In genomic region chr5:123525281-123525680, GRCm38 (mm10) we compare ENCODE assay signal across 9 mouse cellular contexts. TPM values are rescaled to one million over a fixed set of nuclear protein-coding genes. Genes with fewer than 3 reads are reported as not detected.
A peak's percentile ranks its signal among the peaks of the same experiment; 100 is the strongest.
DNase-seq lines count a peak whose midpoint lies in the region; ATAC-seq and TF ChIP-seq lines count a peak whose summit lies in the region.
"Had no signal": no experiment of that assay in that cellular context is flagged by ENCODE, and none has a peak within 500 bp of the region (broad histone marks: within the 10 kb centered on the region; RNA-seq: fewer than 3 reads in every experiment).

Gene Gm49027 (minus strand): TSS chr5:123525488.

- no peak for TF ChIP-seq CTCF in lung, embryonic 14.5 days (IDR thresholded peaks at IDR 0.05; ENCODE audit: low read depth)
- TF ChIP-seq CTCF in small intestine, adult 2 months (IDR thresholded peaks at IDR 0.05; ENCODE audit: extremely low read depth, insufficient read length, insufficient replicate concordance, low read depth, low read length): no peak

- no peaks in the 10 kb centered on the region for H3K9me3 ChIP-seq in lung, embryonic 14.5 days (ENCODE audit: low read depth, low read length)
- no peaks in the 10 kb centered on the region for H3K9me3 ChIP-seq in forebrain, embryonic 10.5 days
- H3K9me3 ChIP-seq in limb, embryonic 14.5 days (ENCODE audit: control insufficient read depth, low read length): no peaks in the 10 kb centered on the region

- no peak for TF ChIP-seq POLR2A in limb, embryonic 14.5 days (IDR thresholded peaks at IDR 0.05; ENCODE audit: borderline replicate concordance, extremely low read depth, insufficient read depth, insufficient read length)
- no peak for TF ChIP-seq POLR2A in small intestine, adult 2 months (IDR thresholded peaks at IDR 0.05; ENCODE audit: low read depth, low read length)

- peak within 1 kb of the TSS; percentile 94 for H3K4me2 ChIP-seq in lung, embryonic 14.5 days
- peak within 1 kb of the TSS; percentile 92 for H3K4me2 ChIP-seq in limb, embryonic 14.5 days (replicated peaks; ENCODE audit: low read depth, low read length, severe bottlenecking)

- peak within 1 kb of the TSS; percentile 13; the same call in 1 of the 2 replicates for H3K9ac ChIP-seq in lung, embryonic 14.5 days
- no peak within 1 kb of the TSS for H3K9ac ChIP-seq in limb, embryonic 14.5 days (ENCODE audit: low read depth, low read length, severe bottlenecking)

- H3K4me1 ChIP-seq in lung, embryonic 14.5 days (ENCODE audit: insufficient read depth): peaks cover 8% of the 10 kb centered on the region; the same call in 1 of the 2 replicates
- peaks cover 34% of the 10 kb centered on the region for H3K4me1 ChIP-seq in forebrain, embryonic 10.5 days
- H3K4me1 ChIP-seq in limb, embryonic 14.5 days (ENCODE audit: control insufficient read depth, insufficient read depth, low read length): peaks cover 20% of the 10 kb centered on the region
- peaks cover 3% of the 10 kb centered on the region for H3K4me1 ChIP-seq in small intestine, adult 2 months (ENCODE audit: control insufficient read depth, insufficient read depth, insufficient read length, low read length)

- H3K27me3 ChIP-seq in lung, embryonic 14.5 days (ENCODE audit: insufficient read depth, low read length): no peaks in the 10 kb centered on the region
- 0 out of 2 replicates have a peak, but pooled peaks cover 4% of the 10 kb centered on the region for H3K27me3 ChIP-seq in forebrain, embryonic 10.5 days (ENCODE audit: poor library complexity, severe bottlenecking)
- no peaks in the 10 kb centered on the region for H3K27me3 ChIP-seq in limb, embryonic 14.5 days (ENCODE audit: control insufficient read depth, insufficient read depth, low read length)
- H3K27me3 ChIP-seq in small intestine, adult 2 months (ENCODE audit: control insufficient read depth, insufficient read depth, low read length): no peaks in the 10 kb centered on the region

- peak within 1 kb of the TSS; percentile 94 for H3K4me3 ChIP-seq in lung, embryonic 14.5 days (ENCODE audit: low read depth, low read length)
- H3K4me3 ChIP-seq in forebrain, embryonic 10.5 days: peak within 1 kb of the TSS; percentile 96
- peak within 1 kb of the TSS; percentile 94 for H3K4me3 ChIP-seq in limb, embryonic 14.5 days (replicated peaks; ENCODE audit: low read length)
- H3K4me3 ChIP-seq in small intestine, adult 2 months (ENCODE audit: low read depth, low read length): peak within 1 kb of the TSS; percentile 97

- 81% methylated on average over 7 of the region's 7 CpGs for WGBS in lung, embryonic 14.5 days
- WGBS in forebrain, embryonic 10.5 days: 89% methylated on average over 7 of the region's 7 CpGs
- 86% methylated on average over 7 of the region's 7 CpGs for WGBS in limb, embryonic 14.5 days
- 79% methylated on average over 7 of the region's 7 CpGs for WGBS in small intestine, adult 2 months

- H3K27ac ChIP-seq in lung, embryonic 14.5 days (ENCODE audit: low read depth): no peak within 1 kb of the TSS
- peak within 1 kb of the TSS; percentile 92 for H3K27ac ChIP-seq in forebrain, embryonic 10.5 days
- no peak within 1 kb of the TSS for H3K27ac ChIP-seq in limb, embryonic 14.5 days (replicated peaks; ENCODE audit: low read depth, low read length)
- H3K27ac ChIP-seq in small intestine, adult 2 months (ENCODE audit: insufficient read depth, low read depth, low read length): no peak within 1 kb of the TSS

- intact Hi-C loops in left cerebral cortex, postnatal 4 days (cut with DNase I): no loop called here

- DNase-seq in adrenal gland, postnatal 4 days (ENCODE audit: low spot score in 2 of 2): peak in 1 of 2 experiments; percentile 2
- DNase-seq in adrenal gland, postnatal 10 days: no peak
- DNase-seq in lung, embryonic 14.5 days: no peak
- DNase-seq in lung, postnatal 25 days (ENCODE audit: low spot score): no peak
- no peak for DNase-seq in forebrain, embryonic 10.5 days (ENCODE audit: extremely low spot score, low spot score)
- DNase-seq in limb, embryonic 14.5 days (ENCODE audit: low spot score): no peak
- no peak for DNase-seq in left cerebral cortex, postnatal 4 days

- H3K36me3 ChIP-seq in lung, embryonic 14.5 days (ENCODE audit: insufficient read depth): peaks cover 21% of the 10 kb centered on the region; the same call in 1 of the 2 replicates
- H3K36me3 ChIP-seq in forebrain, embryonic 10.5 days (replicated peaks): peaks cover 28% of the 10 kb centered on the region
- H3K36me3 ChIP-seq in limb, embryonic 14.5 days (ENCODE audit: control insufficient read depth, insufficient read depth, low read length): peaks cover 24% of the 10 kb centered on the region
- peaks cover 8% of the 10 kb centered on the region for H3K36me3 ChIP-seq in small intestine, adult 2 months (ENCODE audit: control insufficient read depth, insufficient read depth, low read length)

- no peak for ATAC-seq in lung, embryonic 14.5 days (ENCODE audit: insufficient read depth)
- ATAC-seq in limb, embryonic 14.5 days (ENCODE audit: low FRiP score, low read depth): no peak

RNA-seq across cellular contexts. Expression of gene Gm49027, which starts in this region (rescaled TPM):
- total RNA-seq in adrenal gland, postnatal 4 days (2021): 10 to 100 TPM; 22.5 to 31.9 TPM
- total RNA-seq in adrenal gland, postnatal 10 days (2021): 10 to 100 TPM in 1 of 2 experiments, 1 to 10 TPM in 1; 8.9 to 19.0 TPM
- 0.53 and 0.62 TPM in 2 replicates for polyA plus RNA-seq in lung, embryonic 14.5 days (2014; fragmentation: Nextera tagmentation; extraction: Ambion mirVana)
- polyA plus RNA-seq in forebrain, embryonic 10.5 days (2016; fragmentation: Nextera tagmentation; extraction: Ambion mirVana): 0.47 TPM in 1 of 2 replicates, not detected in the other
- polyA plus RNA-seq in limb, embryonic 14.5 days (2012; rRNA removed): 3.9 and 6.1 TPM in 2 replicates
- 0.41 and 0.55 TPM in 2 replicates for polyA plus RNA-seq in limb, embryonic 14.5 days (2014; fragmentation: Nextera tagmentation; extraction: Ambion mirVana)
- polyA plus RNA-seq in small intestine, adult 2 months (2012; rRNA removed): 6.9 and 9.3 TPM in 2 replicates
- total RNA-seq in left cerebral cortex, postnatal 4 days (2021): 1 to 10 TPM; 6.4 to 8.3 TPM
- total RNA-seq: gastrocnemius, adult 8-10 months had no signal
